Mouse (Mus musculus): Measurements from ENCODE around the gene Ahctf1.

DNA sequence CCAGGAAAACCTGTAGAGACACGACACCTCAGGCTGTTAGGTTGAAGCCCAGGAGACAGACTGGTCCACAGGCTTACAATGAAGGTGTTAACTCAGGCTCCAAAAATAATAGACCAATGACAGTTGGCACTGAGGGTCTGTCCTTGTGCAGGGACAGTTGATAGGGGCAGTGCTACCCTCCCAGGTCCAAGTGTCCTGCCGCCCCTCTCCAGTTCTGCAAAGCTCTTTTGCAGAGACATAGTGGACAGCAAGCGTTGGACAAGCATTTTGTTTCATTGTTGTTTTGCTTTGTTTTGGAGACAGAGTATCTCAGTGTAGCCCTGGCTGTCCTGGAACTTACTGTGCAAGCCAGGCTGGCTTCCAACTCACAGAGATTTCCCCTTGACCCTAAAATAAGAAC is 72.1 kb downstream of the Ahctf1 start:
- no peak for TF ChIP-seq CTCF (IDR thresholded peaks at IDR 0.05; ENCODE audit: insufficient read depth, low read length)
- TF ChIP-seq POLR2A (IDR thresholded peaks at IDR 0.05; ENCODE audit: borderline replicate concordance, extremely low read depth, low read depth, low read length) = no peak

Data from lung, adult 2 months (tissue).